Mouse (Mus musculus) ES-Bruce4 (cell line): ENCODE results near the gene Mrpl42.

Experiments used
- CTCF ChIP-seq: IDR thresholded peaks from one replicate; pipeline ENCODE4 v1.8.1; 2011; ENCODE audit warnings: low read depth, low read length
- EP300 ChIP-seq: IDR thresholded peaks from 2 replicates; pipeline ENCODE4 v1.6.1; 2011; ENCODE audit warnings: low read depth, low read length; ENCODE audit not compliant: insufficient read depth
- POLR2A ChIP-seq: IDR thresholded peaks from one replicate; pipeline ENCODE4 v1.8.1; 2011; ENCODE audit warnings: low read length; ENCODE audit not compliant: insufficient read depth

GRCm38 (mm10) chr10:95508126-95508525, 6.4 kb upstream of the Mrpl42 start:
- no peak for TF ChIP-seq CTCF
- no peak for TF ChIP-seq EP300
- no peak for TF ChIP-seq POLR2A
